Mouse (Mus musculus) megakaryocyte progenitor cell, adult 5-6 weeks (primary cell): ENCODE measurements at regions not wholly inside any gene's neighbourhood (a gene's known extent, or its start where the extent isn't known, plus 50 kb on each side); places are given as distances from the start of the nearest gene placed in this dataset.

Experiments
- ATAC-seq: replicated peaks from 2 replicates; pipeline ENCODE4 v1.8.0; 2016; ENCODE audit warnings: mild to moderate bottlenecking, moderate TSS enrichment, inconsistent platforms; ENCODE audit not compliant: poor library complexity

GRCm38 (mm10) chr16:86034772-86035171 lies 133.1 kb upstream of the Adamts5 start:
- no peak for ATAC-seq

DNA sequence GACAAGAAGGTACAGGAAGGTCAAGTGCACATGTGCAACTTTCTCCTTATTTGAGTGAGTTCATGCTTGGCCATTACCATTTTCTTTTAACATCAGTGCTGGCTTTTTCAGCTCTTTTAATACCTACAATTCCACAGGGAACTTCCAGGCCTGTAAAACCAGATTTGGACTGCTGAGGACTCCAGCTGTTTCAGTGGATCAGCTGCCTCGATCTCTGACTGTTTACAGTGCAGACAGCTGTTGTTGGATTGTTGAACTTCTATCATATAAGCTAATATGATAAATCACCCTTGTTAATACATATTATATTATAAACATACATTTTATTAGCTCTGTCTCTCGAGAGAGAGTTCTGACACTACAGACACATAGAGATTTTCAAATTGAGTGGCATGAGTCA lies 126.1 kb upstream of the Adamts5 start:
- no peak for ATAC-seq

DNA sequence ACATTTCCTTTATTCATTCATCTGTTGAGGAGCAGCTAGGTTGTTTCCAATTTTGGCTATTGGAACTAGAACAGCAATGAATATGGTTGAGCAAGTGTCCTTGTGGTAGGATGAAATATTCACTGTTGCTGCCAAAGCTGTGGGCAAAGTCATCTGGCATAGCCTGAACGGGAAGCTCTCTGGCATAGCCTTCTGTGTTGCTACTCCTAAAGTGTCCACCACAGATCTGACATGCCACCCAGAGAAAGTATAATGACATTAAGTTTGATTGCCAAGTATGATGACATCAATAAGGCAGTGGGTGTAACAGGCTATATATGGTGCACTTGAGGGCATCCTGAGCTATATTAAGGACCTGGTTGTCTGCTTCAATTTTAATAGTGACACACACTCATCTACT lies 113.7 kb upstream of the Adamts5 start:
- no peak for ATAC-seq

DNA sequence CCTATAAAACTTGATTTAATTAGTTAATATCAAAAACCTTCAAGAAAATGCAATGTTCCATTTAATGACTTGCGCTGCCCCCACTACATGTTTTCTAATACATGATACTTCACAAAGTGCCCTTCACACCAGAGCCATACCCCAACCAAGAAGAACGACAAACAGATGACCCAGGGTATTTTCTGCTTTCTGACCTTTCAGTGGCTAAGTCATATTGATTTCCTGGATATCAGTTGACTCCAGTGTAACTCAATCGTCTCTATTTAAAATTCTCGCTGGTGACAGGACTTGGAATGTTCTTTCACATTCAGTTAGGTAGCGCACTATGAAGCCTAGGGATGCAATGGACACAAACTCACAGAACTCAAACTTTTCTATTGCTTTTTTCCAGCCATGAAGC lies 109.4 kb upstream of the Adamts5 start:
- ATAC-seq: no peak

DNA sequence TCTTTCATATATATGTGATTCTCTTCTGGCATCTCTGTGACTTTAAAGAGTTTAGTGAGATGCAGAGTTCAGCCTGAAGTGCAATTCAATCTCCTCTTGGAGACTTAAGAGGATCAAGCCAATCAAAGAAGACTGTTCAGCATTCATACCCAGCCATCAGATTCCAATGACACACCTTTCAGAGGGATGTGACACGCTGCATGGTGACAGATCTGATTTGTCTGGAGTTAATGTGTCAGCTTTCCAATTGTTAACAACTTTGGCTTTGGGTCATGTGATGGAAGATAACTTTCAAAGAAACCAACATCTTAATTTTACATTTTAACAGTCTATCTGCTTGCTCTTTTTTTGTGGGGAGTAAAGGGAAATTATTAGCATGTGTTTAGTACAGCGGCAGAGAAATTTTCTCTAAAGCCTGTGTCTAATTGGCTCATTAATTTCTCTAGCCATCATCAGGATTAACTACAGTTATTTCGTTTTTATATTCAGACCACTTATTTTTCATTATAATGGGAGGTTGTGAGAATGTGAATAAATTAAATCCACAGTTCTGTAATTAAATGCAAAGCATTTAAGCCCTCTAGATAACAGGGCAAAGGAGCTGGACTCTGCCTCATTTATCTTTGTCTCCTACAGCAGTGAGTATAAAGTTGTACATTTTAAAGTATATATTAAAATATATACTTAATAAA lies 108.2 kb upstream of the Adamts5 start:
- ATAC-seq: no peak

DNA sequence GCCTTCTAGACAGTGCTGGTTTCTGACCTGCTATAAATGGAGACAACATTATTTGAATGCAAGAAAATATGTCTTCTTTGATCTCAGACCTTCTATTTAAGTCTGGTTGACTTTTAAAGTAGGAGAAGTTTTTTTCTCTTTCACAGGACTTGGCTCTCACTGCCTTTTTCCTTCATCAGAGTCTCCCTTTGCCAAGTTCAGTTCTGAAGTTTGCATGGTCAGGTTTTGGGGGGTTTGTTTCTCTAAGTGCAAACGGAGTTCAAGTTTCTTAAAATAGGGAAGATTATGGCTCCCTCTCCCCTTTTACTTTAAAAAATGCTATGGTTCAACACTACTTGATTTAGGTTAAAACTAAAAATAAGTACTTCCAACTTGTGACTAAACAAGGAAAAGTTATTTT lies 106.2 kb upstream of the Adamts5 start:
- ATAC-seq: no peak

- ATAC-seq: no peak
These were observed 99.2 kb upstream of the Adamts5 start for GRCm38 (mm10) chr16:86000846-86001245.

- ATAC-seq: no peak
These were observed 84.2 kb upstream of the Adamts5 start for GRCm38 (mm10) chr16:85985841-85986240.

GRCm38 (mm10) chr16:85977102-85977501 lies 75.5 kb upstream of the Adamts5 start:
- ATAC-seq: no peak

DNA sequence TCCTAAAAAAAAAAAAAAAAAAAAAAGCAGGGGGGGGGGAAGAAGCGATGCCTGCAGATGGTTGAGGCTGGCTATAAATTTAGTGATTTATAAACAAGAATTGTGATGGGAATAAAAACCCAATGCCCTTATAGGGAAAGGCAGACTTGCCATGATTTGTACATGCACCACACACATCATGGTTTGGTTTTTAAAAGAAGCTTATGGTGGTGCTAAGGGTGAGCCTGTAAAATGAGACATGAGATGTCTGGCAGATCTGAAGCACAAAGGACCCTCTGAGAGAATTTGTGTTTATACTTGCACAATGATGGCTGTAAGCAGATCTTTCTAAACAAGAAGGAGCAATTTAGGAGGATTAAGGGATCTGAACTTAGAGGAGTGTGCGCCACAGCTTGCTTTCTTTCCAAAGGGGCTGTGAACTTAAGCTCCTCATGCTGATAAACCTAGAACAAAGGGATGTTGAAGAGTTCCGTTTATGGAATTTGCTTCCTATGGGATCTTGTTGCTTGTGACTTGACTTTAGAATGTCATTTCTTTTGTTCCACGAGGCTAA lies 65.3 kb upstream of the Adamts5 start:
- no peak for ATAC-seq

GRCm38 (mm10) chr16:85966251-85966650 lies 64.6 kb upstream of the Adamts5 start:
- ATAC-seq: no peak

GRCm38 (mm10) chr16:85964352-85965210 lies 63.0 kb upstream of the Adamts5 start:
- ATAC-seq: no peak

DNA sequence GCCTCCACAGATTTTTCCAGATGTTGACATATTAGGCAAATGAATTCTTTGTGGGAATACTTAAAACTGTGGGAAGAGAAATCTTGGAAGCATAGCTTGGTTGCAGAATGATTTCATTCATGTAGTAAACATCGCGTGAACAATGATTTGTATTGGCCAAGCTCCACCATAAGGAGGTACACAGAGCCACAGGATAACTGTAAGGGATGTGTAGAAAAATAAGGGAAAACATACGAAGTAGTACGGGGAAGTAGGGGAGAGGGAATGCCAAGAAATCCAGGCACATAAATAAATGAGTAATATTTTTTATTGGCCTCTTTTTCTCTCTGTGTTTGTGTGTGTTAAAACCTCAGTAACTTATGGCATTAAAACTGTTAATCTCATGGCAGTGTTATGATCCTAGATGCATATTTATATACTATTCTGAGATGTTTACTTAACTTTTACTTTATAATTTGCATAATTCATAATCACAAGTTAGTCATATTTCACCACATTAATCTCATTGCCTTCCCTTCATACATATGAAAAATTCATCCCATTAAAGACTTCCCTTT lies 54.5 kb upstream of the Adamts5 start:
- ATAC-seq: no peak

DNA sequence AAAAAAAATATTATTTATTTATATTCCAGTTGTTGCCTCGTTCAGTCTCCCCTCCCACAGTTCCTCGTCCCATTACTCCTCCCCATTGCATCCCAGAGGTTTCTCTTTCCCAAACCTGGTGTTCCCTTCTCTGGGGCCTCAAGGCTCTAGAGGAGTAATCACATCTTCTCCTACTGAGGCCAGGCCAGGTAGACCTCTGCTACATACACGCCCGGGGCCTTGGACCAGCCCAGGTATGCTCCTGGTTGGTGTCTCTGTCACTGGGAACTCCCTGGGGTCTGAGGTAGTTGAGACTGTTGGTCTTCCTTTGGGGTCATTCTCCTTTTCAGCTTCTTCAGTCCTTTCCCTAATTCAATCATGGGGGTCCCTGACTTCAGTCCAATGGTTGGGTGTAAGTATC lies 50.0 kb upstream of the Adamts5 start:
- no peak for ATAC-seq
